Mouse (Mus musculus) adrenal gland, postnatal 10 days (tissue): ENCODE results near the gene Xrcc6. TPM values are rescaled to one million over a fixed set of nuclear protein-coding genes. Genes with fewer than 3 reads are reported as not detected.
A peak's percentile ranks its signal among the peaks of the same experiment; 100 is the strongest.

Experiments used
- DNase-seq: peaks from one replicate; pipeline ENCODE4 v3.0.0; 2021; ENCODE audit warnings: mixed read lengths
- long read RNA-seq, 2 experiments: library from polyadenylated mRNA; stranded (forward); transcript quantifications; one replicate each; pipeline ENCODE4 v2.0.0; 2021
- total RNA-seq, 2 experiments: library from RNA; stranded (reverse); gene quantifications; 2 replicates each; pipeline ENCODE4 v1.2.3; 2021

Xrcc6 gene
- total RNA-seq: 100 to 1,000 TPM; 122 to 139 TPM
- long read RNA-seq, experiment 1, transcript Xrcc6-201 (13 exons, 2,114 nt): major isoform, 38 of 88 reads
- long read RNA-seq, experiment 1, partial matches to known transcripts: 11 of 88 reads
- long read RNA-seq, experiment 1, other reads (novel, unspliced or antisense): 39 of 88 reads
- long read RNA-seq, experiment 2, transcript Xrcc6-201 (13 exons, 2,114 nt): major isoform, 23 of 43 reads
- long read RNA-seq, experiment 2, partial matches to known transcripts: 2 of 43 reads
- long read RNA-seq, experiment 2, other reads (novel, unspliced or antisense): 18 of 43 reads

- DNase-seq: peak; percentile 67
Observed at GRCm38 (mm10) chr15:81987646-81988045, at the start of gene Xrcc6. Xrcc6 (plus strand) TSS chr15:81987835.

- peak; percentile 70 for DNase-seq
Observed at GRCm38 (mm10) chr15:81938246-81938645, 49.4 kb upstream of the Xrcc6 start.

- DNase-seq: no peak
Observed at GRCm38 (mm10) chr15:81939157-81939715, 48.4 kb upstream of the Xrcc6 start.

- DNase-seq: no peak
Observed at GRCm38 (mm10) chr15:81939774-81940173, 47.9 kb upstream of the Xrcc6 start.

- DNase-seq: no peak
Observed at GRCm38 (mm10) chr15:81940219-81940618, 47.4 kb upstream of the Xrcc6 start.

- DNase-seq: no peak
Observed at GRCm38 (mm10) chr15:81941010-81941409, 46.6 kb upstream of the Xrcc6 start.

- DNase-seq: no peak
Observed at GRCm38 (mm10) chr15:81943176-81943749, 44.4 kb upstream of the Xrcc6 start.

- no peak for DNase-seq
Observed at GRCm38 (mm10) chr15:81949076-81949475, 38.6 kb upstream of the Xrcc6 start.

GRCm38 (mm10) chr15:81949476-81950131, 38.0 kb upstream of the Xrcc6 start:
- no peak for DNase-seq

- DNase-seq: no peak
Observed at GRCm38 (mm10) chr15:81950716-81951115, 36.9 kb upstream of the Xrcc6 start.

GRCm38 (mm10) chr15:81951159-81951558, 36.5 kb upstream of the Xrcc6 start:
- no peak for DNase-seq

GRCm38 (mm10) chr15:81952310-81952709, 35.3 kb upstream of the Xrcc6 start:
- DNase-seq: no peak

- DNase-seq: no peak
Observed at GRCm38 (mm10) chr15:81954151-81954583, 33.5 kb upstream of the Xrcc6 start.

GRCm38 (mm10) chr15:81954716-81955115, 32.9 kb upstream of the Xrcc6 start:
- DNase-seq: no peak

- no peak for DNase-seq
Observed at GRCm38 (mm10) chr15:81955414-81955813, 32.2 kb upstream of the Xrcc6 start.

- peak; percentile 74 for DNase-seq
Observed at GRCm38 (mm10) chr15:81956457-81956856, 31.2 kb upstream of the Xrcc6 start.

GRCm38 (mm10) chr15:81957598-81957997, 30.0 kb upstream of the Xrcc6 start:
- DNase-seq: no peak

GRCm38 (mm10) chr15:81958906-81959305, 28.7 kb upstream of the Xrcc6 start:
- no peak for DNase-seq

- DNase-seq: peak; percentile 99
Observed at GRCm38 (mm10) chr15:81960171-81961077, 27.2 kb upstream of the Xrcc6 start, which contains the start of gene Pmm1. Pmm1 (minus strand) TSS chr15:81960930.

- DNase-seq: no peak
Observed at GRCm38 (mm10) chr15:81961078-81961451, 26.6 kb upstream of the Xrcc6 start.

- DNase-seq: no peak
Observed at GRCm38 (mm10) chr15:81964262-81964661, 23.4 kb upstream of the Xrcc6 start.

- DNase-seq: no peak
Observed at GRCm38 (mm10) chr15:81964980-81965545, 22.6 kb upstream of the Xrcc6 start.
